Mouse (Mus musculus) midbrain, embryonic 11.5 days (tissue): Measurements from ENCODE around the gene Cct8. TPM values are rescaled to one million over a fixed set of nuclear protein-coding genes. Genes with fewer than 3 reads are reported as not detected.
A peak's percentile ranks its signal among the peaks of the same experiment; 100 is the strongest.

Experiments used
- ATAC-seq: fragments of 200-750 bp; cut with Nextera tagmentation; 2 replicates; pipeline ENCODE4 v1.8.0; 2017; ENCODE audit warnings: moderate TSS enrichment, moderate library complexity; ENCODE audit not compliant: low FRiP score
- DNase-seq: peaks from one replicate; pipeline ENCODE4 v3.0.0; 2015; ENCODE audit warnings: low spot score; ENCODE audit errors: missing footprints
- H3K27ac ChIP-seq: fragments of 300-500 bp; sonication (generic); 2 replicates; pipeline ENCODE4 v1.5.1; 2014; ENCODE audit warnings: low read depth, low read length
- H3K27me3 ChIP-seq: fragments of 300-500 bp; sonication (generic); 2 replicates; pipeline ENCODE4 v1.6.1; 2014; ENCODE audit warnings: mild to moderate bottlenecking, low read length, moderate library complexity, mixed read lengths; ENCODE audit not compliant: control insufficient read depth, insufficient read depth
- H3K36me3 ChIP-seq: fragments of 300-500 bp; sonication (generic); 2 replicates; pipeline ENCODE4 v1.6.1; 2014; ENCODE audit warnings: mild to moderate bottlenecking, low read length, moderate library complexity, mixed read lengths; ENCODE audit not compliant: control insufficient read depth, insufficient read depth
- H3K4me1 ChIP-seq: fragments of 300-500 bp; sonication (generic); 2 replicates; pipeline ENCODE4 v1.6.1; 2014; ENCODE audit warnings: low read length; ENCODE audit not compliant: control insufficient read depth, insufficient read depth
- H3K4me2 ChIP-seq: fragments of 300-500 bp; sonication (generic); 2 replicates; pipeline ENCODE4 v1.6.1; 2014; ENCODE audit warnings: mild to moderate bottlenecking, moderate library complexity
- H3K4me3 ChIP-seq: fragments of 300-500 bp; sonication (generic); 2 replicates; pipeline ENCODE4 v1.5.1; 2014; ENCODE audit warnings: low read depth, low read length
- H3K9ac ChIP-seq: fragments of 300-500 bp; sonication (generic); 2 replicates; pipeline ENCODE4 v1.6.1; 2014; ENCODE audit warnings: low read length
- H3K9me3 ChIP-seq: fragments of 300-500 bp; sonication (generic); 2 replicates; pipeline ENCODE4 v1.6.1; 2016; ENCODE audit warnings: low read length; ENCODE audit not compliant: control insufficient read depth
- WGBS: fragments of 180-500 bp; shearing (Covaris S2); extraction: QIAGEN DNeasy Blood & Tissue Kit; methylation state at CpG from one replicate; pipeline ENCODE4 v1.1.7; 2014; 5-methylcytosine and 5-hydroxymethylcytosine counted together
- polyA plus RNA-seq: library from polyadenylated mRNA; unstranded; fragments of >200 nt; fragmentation: Nextera tagmentation; extraction: Ambion mirVana; gene quantifications from 2 replicates; pipeline ENCODE4 v1.2.1, GENCODE M21; 2014

Gene Cct8
- polyA plus RNA-seq, 1 experiment from 2014 or later, result 693 TPM

GRCm38 (mm10) chr16:87454419-87455179 lies 41.1 kb downstream of the Cct8 start, which contains the start of gene Usp16:
TSS of gene Usp16 (plus strand) at chr16:87454703.
- WGBS, result 8% methylated on average over 42 of the region's 45 CpGs
- peak within 1 kb of the TSS; percentile 90 for H3K4me2 ChIP-seq
- H3K9ac ChIP-seq, result peak within 1 kb of the TSS; percentile 84
- ATAC-seq (peak; percentile 98), DNase-seq (peak; percentile 98)
- H3K36me3 ChIP-seq, result no peaks in the 10 kb centered on the region
- no peaks in the 10 kb centered on the region for H3K9me3 ChIP-seq
- H3K4me1 ChIP-seq, result peaks cover 15% of the 10 kb centered on the region
- H3K27ac ChIP-seq, result peak within 1 kb of the TSS; percentile 22; the same call in 1 of the 2 replicates
- peak within 1 kb of the TSS; percentile 92 for H3K4me3 ChIP-seq
- no peaks in the 10 kb centered on the region for H3K27me3 ChIP-seq

- Histone ChIP-seq H3K9ac (no peak overlapping the region), H3K27ac (no peak overlapping the region), H3K4me3 (no peak overlapping the region), H3K9me3 (no peaks in the 10 kb centered on the region), H3K4me1 (peaks cover 15% of the 10 kb centered on the region), H3K27me3 (no peaks in the 10 kb centered on the region), H3K36me3 (no peaks in the 10 kb centered on the region), H3K4me2 (no peak overlapping the region)
- DNase-seq, result no peak
- 76% methylated on average over 2 of the region's 2 CpGs for WGBS
- ATAC-seq, result no peak
Observed at GRCm38 (mm10) chr16:87453226-87453625, 42.4 kb downstream of the Cct8 start.

GRCm38 (mm10) chr16:87445528-87445927 lies 50.1 kb downstream of the Cct8 start:
- no peak overlapping the region for H3K27ac ChIP-seq
- H3K4me1 ChIP-seq, result peaks cover 4% of the 10 kb centered on the region; the same call in 1 of the 2 replicates
- no peak overlapping the region for H3K4me2 ChIP-seq
- WGBS, result 95% methylated on average over 3 of the region's 3 CpGs
- ATAC-seq, result no peak
- DNase-seq, result no peak
- no peak overlapping the region for H3K9ac ChIP-seq
- no peaks in the 10 kb centered on the region for H3K27me3 ChIP-seq
- no peak overlapping the region for H3K4me3 ChIP-seq
- no peaks in the 10 kb centered on the region for H3K36me3 ChIP-seq
- no peaks in the 10 kb centered on the region for H3K9me3 ChIP-seq

GRCm38 (mm10) chr16:87445110-87445509 lies 50.6 kb downstream of the Cct8 start:
- H3K27me3 ChIP-seq, result no peaks in the 10 kb centered on the region
- no peak overlapping the region for H3K27ac ChIP-seq
- no peaks in the 10 kb centered on the region for H3K9me3 ChIP-seq
- H3K4me2 ChIP-seq, result no peak overlapping the region
- DNase-seq (no peak), ATAC-seq (no peak)
- no peak overlapping the region for H3K4me3 ChIP-seq
- no peak overlapping the region for H3K9ac ChIP-seq
- H3K4me1 ChIP-seq, result peaks cover 4% of the 10 kb centered on the region; the same call in 1 of the 2 replicates
- no peaks in the 10 kb centered on the region for H3K36me3 ChIP-seq

GRCm38 (mm10) chr16:87444071-87444470 lies 51.6 kb downstream of the Cct8 start:
- Histone ChIP-seq H3K36me3 (no peaks in the 10 kb centered on the region), H3K27ac (no peak overlapping the region), H3K27me3 (no peaks in the 10 kb centered on the region), H3K4me3 (no peak overlapping the region), H3K9me3 (no peaks in the 10 kb centered on the region), H3K4me2 (no peak overlapping the region), H3K9ac (no peak overlapping the region), H3K4me1 (peaks cover 8% of the 10 kb centered on the region; the same call in 1 of the 2 replicates)
- no peak for ATAC-seq
- no peak for DNase-seq
- WGBS, result 67% methylated on average over 1 of the region's 1 CpGs

GRCm38 (mm10) chr16:87443245-87443644 lies 52.4 kb downstream of the Cct8 start:
- H3K9ac ChIP-seq, result no peak overlapping the region
- no peak overlapping the region for H3K4me2 ChIP-seq
- no peak overlapping the region for H3K27ac ChIP-seq
- H3K27me3 ChIP-seq, result no peaks in the 10 kb centered on the region
- no peak overlapping the region for H3K4me3 ChIP-seq
- peaks cover 8% of the 10 kb centered on the region; the same call in 1 of the 2 replicates for H3K4me1 ChIP-seq
- no peaks in the 10 kb centered on the region for H3K36me3 ChIP-seq
- H3K9me3 ChIP-seq, result no peaks in the 10 kb centered on the region
- DNase-seq, result no peak
- no peak for ATAC-seq

- ATAC-seq (no peak), DNase-seq (no peak)
- H3K4me2 ChIP-seq, result no peak overlapping the region
- no peaks in the 10 kb centered on the region for H3K27me3 ChIP-seq
- H3K4me1 ChIP-seq, result peaks cover 8% of the 10 kb centered on the region; the same call in 1 of the 2 replicates
- WGBS, result 62% methylated on average over 5 of the region's 5 CpGs
- no peak overlapping the region for H3K27ac ChIP-seq
- H3K9ac ChIP-seq, result no peak overlapping the region
- H3K9me3 ChIP-seq, result no peaks in the 10 kb centered on the region
- H3K36me3 ChIP-seq, result no peaks in the 10 kb centered on the region
- no peak overlapping the region for H3K4me3 ChIP-seq
Observed at GRCm38 (mm10) chr16:87442291-87442690, 53.4 kb downstream of the Cct8 start.

- Histone ChIP-seq H3K9me3 (no peaks in the 10 kb centered on the region), H3K4me2 (peak overlapping the region; percentile 77), H3K27me3 (no peaks in the 10 kb centered on the region), H3K36me3 (no peaks in the 10 kb centered on the region), H3K9ac (peak overlapping the region; percentile 87), H3K27ac (no peak overlapping the region), H3K4me1 (peaks cover 8% of the 10 kb centered on the region; the same call in 1 of the 2 replicates), H3K4me3 (peak overlapping the region; percentile 85)
- ATAC-seq (no peak), DNase-seq (no peak)
- 28% methylated on average over 9 of the region's 9 CpGs for WGBS
Observed at GRCm38 (mm10) chr16:87441089-87441488, 54.6 kb downstream of the Cct8 start.

GRCm38 (mm10) chr16:87440184-87440686 lies 55.4 kb downstream of the Cct8 start, which contains the start of gene Rwdd2b:
TSS of gene Rwdd2b (minus strand) at chr16:87440573.
- Histone ChIP-seq H3K9me3 (no peaks in the 10 kb centered on the region), H3K36me3 (no peaks in the 10 kb centered on the region), H3K27me3 (no peaks in the 10 kb centered on the region), H3K4me1 (peaks cover 8% of the 10 kb centered on the region; the same call in 1 of the 2 replicates), H3K4me2 (peak within 1 kb of the TSS; percentile 77), H3K4me3 (peak within 1 kb of the TSS; percentile 85), H3K9ac (peak within 1 kb of the TSS; percentile 87), H3K27ac (peak within 1 kb of the TSS; percentile 72)
- WGBS, result 0% methylated on average over 38 of the region's 38 CpGs
- ATAC-seq (peak; percentile 98), DNase-seq (peak; percentile 98)
